Mouse (Mus musculus) brown adipose tissue, adult 24 weeks (tissue): ENCODE data around the gene Astn2. TPM values are rescaled to one million over a fixed set of nuclear protein-coding genes. Genes with fewer than 3 reads are reported as not detected.

ENCODE experiments used
- H3K27ac ChIP-seq: fragments of 200-500 bp; replicated peaks from 2 replicates; pipeline ENCODE4 v1.5.1; 2012; ENCODE audit warnings: low read depth, mild to moderate bottlenecking, low read length
- H3K4me1 ChIP-seq: fragments of 200-500 bp; 2 replicates; pipeline ENCODE4 v1.6.1; 2012; ENCODE audit warnings: low read length, mixed read lengths; ENCODE audit not compliant: control insufficient read depth, insufficient read depth, insufficient read length
- H3K4me3 ChIP-seq: fragments of 200-500 bp; 2 replicates; pipeline ENCODE4 v1.5.1; 2012; ENCODE audit warnings: low read depth, mild to moderate bottlenecking, low read length, moderate library complexity; ENCODE audit not compliant: insufficient read depth
- polyA plus RNA-seq: library from polyadenylated mRNA; stranded (reverse); fragments of >200 nt; gene quantifications from 2 replicates; pipeline ENCODE4 v1.2.4, GENCODE M21; 2012; ENCODE audit not compliant: missing spikeins, insufficient read depth, insufficient read length

Gene Astn2
- polyA plus RNA-seq, 1 experiment, result not detected

- no peak overlapping the region for H3K4me3 ChIP-seq
- no peak overlapping the region for H3K27ac ChIP-seq
- no peaks in the 10 kb centered on the region for H3K4me1 ChIP-seq
Observed at GRCm38 (mm10) chr4:66158714-66159113, 245.7 kb downstream of the Astn2 start.

- no peak overlapping the region for H3K4me3 ChIP-seq
- no peaks in the 10 kb centered on the region for H3K4me1 ChIP-seq
- H3K27ac ChIP-seq, result no peak overlapping the region
Observed at GRCm38 (mm10) chr4:66157439-66158113, 246.8 kb downstream of the Astn2 start.

DNA sequence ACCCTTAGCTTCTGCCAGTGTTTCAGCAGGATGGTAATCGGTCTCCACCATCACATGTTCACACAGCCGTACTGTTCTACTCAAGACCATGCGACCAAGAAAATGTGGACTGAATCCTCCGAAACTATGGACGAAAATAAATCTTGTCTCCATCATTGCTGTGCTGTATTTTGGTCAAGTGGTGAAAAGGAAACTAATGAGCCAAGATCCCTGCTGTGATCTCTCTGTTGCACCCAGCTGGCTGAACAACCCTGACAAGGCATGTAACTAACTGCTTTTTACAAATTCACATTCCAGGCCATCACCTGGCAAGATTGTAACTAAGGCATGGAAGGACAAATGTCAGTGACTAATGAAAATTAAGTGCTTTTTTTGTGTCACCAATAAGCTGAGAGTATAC is 257.9 kb downstream of the Astn2 start:
- Histone ChIP-seq H3K27ac (no peak overlapping the region), H3K4me1 (no peaks in the 10 kb centered on the region), H3K4me3 (no peak overlapping the region)

DNA sequence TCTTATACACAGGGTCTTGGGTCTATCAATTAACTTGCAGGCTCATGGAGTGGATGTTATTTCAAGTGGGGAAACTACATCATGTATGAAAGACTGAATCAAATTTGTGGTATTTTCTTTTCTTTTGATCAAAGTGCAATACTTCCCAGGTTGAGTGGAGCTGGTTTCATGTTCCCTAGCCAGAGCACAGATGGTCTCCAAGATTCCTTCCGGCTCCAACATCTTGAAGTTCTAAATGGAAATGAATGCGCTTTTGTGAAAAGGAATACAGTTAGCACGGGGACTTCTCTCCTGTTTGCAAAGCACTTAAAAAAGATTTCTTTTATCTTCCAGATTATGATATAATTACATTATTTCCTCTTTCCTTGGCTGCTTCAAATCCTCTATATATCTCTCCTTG is 278.2 kb downstream of the Astn2 start:
- no peaks in the 10 kb centered on the region for H3K4me1 ChIP-seq
- H3K27ac ChIP-seq, result no peak overlapping the region
- H3K4me3 ChIP-seq, result no peak overlapping the region

DNA sequence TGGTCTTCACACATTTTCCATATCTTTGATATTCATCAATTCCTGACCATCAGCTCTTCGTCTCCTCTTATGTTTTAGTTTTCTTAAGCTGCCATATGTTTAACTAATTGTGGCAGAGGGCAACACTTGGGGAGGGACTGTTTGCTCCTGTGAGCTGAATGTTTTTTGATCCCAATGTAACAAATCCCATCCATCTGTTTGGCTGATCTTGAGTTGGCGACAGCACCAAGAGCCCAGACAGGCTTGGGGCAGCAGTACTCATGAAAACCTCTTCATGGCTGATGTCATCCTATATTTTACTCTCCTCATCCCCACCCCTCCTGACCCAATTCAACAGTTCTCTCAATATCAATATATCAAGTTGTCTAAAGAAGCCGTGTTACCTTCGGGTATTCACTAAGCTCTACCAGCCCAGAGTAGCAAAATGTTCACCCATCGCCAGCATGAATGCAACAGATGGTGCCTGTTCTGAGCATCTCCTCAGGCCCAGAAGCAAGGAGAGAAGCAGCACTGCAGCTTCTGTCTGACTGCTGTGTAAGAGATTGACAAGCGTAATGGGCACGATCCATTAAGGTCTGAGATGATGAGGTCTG is 281.5 kb downstream of the Astn2 start:
- H3K4me3 ChIP-seq, result no peak overlapping the region
- no peaks in the 10 kb centered on the region for H3K4me1 ChIP-seq
- H3K27ac ChIP-seq, result no peak overlapping the region

GRCm38 (mm10) chr4:66114243-66114642 is 290.2 kb downstream of the Astn2 start:
- no peak overlapping the region for H3K27ac ChIP-seq
- no peak overlapping the region for H3K4me3 ChIP-seq
- H3K4me1 ChIP-seq, result no peaks in the 10 kb centered on the region

- no peak overlapping the region for H3K27ac ChIP-seq
Observed at GRCm38 (mm10) chr4:66102037-66102436, 302.4 kb downstream of the Astn2 start.

GRCm38 (mm10) chr4:66097629-66098028 is 306.8 kb downstream of the Astn2 start:
- Histone ChIP-seq H3K4me1 (no peaks in the 10 kb centered on the region), H3K4me3 (no peak overlapping the region), H3K27ac (no peak overlapping the region)

More at GRCm38 (mm10) chr4:66102037-66102436, 302.4 kb downstream of the Astn2 start:
- Histone ChIP-seq H3K4me3 (no peak overlapping the region), H3K4me1 (no peaks in the 10 kb centered on the region)

GRCm38 (mm10) chr4:66096104-66096503 is 308.3 kb downstream of the Astn2 start:
- Histone ChIP-seq H3K4me3 (no peak overlapping the region), H3K27ac (no peak overlapping the region), H3K4me1 (no peaks in the 10 kb centered on the region)

DNA sequence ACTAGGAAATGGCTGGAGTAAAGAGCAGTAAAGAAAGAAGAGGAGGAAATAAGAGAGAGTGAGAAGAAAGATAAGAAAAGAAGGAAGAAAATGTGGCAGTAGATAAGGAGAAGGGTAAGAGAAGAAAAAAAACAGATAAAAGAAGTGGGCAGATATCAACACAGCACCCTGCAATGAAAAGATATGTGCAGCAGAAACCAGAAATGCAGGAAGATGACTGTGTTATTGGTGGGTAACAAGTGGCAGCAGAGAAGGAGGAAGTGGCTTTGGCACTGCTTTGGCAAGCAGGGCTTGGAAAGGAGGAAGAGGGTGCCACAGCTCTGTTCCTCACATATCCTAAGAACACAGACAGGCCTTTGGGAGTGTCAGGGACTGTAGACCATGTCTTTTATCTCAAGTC is 347.2 kb downstream of the Astn2 start:
- no peaks in the 10 kb centered on the region for H3K4me1 ChIP-seq
- no peak overlapping the region for H3K27ac ChIP-seq
- no peak overlapping the region for H3K4me3 ChIP-seq

DNA sequence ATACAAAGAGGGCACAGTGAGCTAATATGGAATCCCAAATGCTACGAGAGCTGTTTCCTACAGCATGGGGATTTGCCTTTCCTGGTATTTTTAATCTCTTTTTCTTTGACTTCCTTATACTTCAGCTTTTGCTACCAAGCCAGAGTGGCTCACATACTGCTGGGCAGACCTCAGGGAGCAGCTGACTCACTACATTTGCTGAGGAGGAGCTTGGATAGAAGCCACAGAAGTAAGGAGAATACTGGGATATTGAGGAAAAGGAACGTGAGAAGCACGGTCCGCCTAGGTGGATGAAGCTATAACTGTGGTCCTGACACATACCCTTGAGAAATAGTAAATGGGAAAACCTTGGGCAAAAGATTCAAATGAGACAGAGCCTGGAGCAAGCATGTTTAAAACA is 348.7 kb downstream of the Astn2 start:
- H3K27ac ChIP-seq, result no peak overlapping the region
- H3K4me3 ChIP-seq, result no peak overlapping the region
- H3K4me1 ChIP-seq, result no peaks in the 10 kb centered on the region

- H3K27ac ChIP-seq, result no peak overlapping the region
- no peak overlapping the region for H3K4me3 ChIP-seq
- no peaks in the 10 kb centered on the region for H3K4me1 ChIP-seq
Observed at GRCm38 (mm10) chr4:66043014-66043672, 361.3 kb downstream of the Astn2 start.

- Histone ChIP-seq H3K4me3 (no peak overlapping the region), H3K4me1 (no peaks in the 10 kb centered on the region), H3K27ac (no peak overlapping the region)
Observed at GRCm38 (mm10) chr4:66033826-66034225, 370.6 kb downstream of the Astn2 start.

DNA sequence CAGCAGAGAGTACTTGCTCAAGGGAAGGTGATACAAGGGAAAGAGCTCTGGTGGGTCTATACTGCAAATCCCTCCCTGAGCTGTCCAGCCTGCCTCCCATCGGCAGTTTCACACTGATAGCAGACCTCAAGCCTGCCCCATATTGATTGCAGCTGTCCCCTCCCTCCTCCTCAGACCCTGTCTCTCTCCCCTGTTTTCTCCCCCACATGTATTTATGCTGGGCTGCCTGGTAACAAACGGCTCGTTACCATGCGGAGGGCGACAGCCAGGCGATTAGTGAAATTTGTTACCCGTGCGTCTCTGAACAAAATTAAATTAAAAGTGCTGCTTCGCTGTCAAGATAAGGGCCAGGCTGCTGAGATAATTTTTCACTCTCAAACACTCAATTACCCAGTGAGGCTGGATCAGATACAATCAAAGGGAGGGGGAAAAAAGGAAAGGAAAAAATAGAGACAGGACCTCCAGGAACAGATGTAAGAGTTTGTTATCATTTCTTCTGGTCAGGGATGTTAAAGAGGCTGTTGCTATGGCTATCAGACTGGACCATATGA is 373.0 kb downstream of the Astn2 start:
- no peak overlapping the region for H3K27ac ChIP-seq
- H3K4me3 ChIP-seq, result no peak overlapping the region
- H3K4me1 ChIP-seq, result no peaks in the 10 kb centered on the region

- H3K4me1 ChIP-seq, result no peaks in the 10 kb centered on the region
- no peak overlapping the region for H3K27ac ChIP-seq
- H3K4me3 ChIP-seq, result no peak overlapping the region
Observed at GRCm38 (mm10) chr4:66029901-66030300, 374.5 kb downstream of the Astn2 start.
